Mouse (Mus musculus) embryonic facial prominence, embryonic 13.5 days (tissue): Measurements from ENCODE around the gene Islr. TPM values are rescaled to one million over a fixed set of nuclear protein-coding genes. Genes with fewer than 3 reads are reported as not detected.

Source experiments
- ATAC-seq: fragments of 200-750 bp; cut with Nextera tagmentation; 2 replicates; pipeline ENCODE4 v1.8.0; 2017; ENCODE audit warnings: low read depth; ENCODE audit not compliant: insufficient number of reproducible peaks, insufficient read depth, low FRiP score, low TSS enrichment
- H3K27ac ChIP-seq: fragments of 300-500 bp; sonication (generic); 2 replicates; pipeline ENCODE4 v1.5.1; 2015; ENCODE audit warnings: moderate library complexity, mild to moderate bottlenecking, inconsistent platforms
- H3K27me3 ChIP-seq: fragments of 300-500 bp; sonication (generic); 2 replicates; pipeline ENCODE4 v1.6.1; 2015; ENCODE audit warnings: mild to moderate bottlenecking, inconsistent platforms
- H3K36me3 ChIP-seq: fragments of 300-500 bp; sonication (generic); 2 replicates; pipeline ENCODE4 v1.6.1; 2015; ENCODE audit warnings: mild to moderate bottlenecking, inconsistent platforms
- H3K4me1 ChIP-seq: fragments of 300-500 bp; sonication (generic); 2 replicates; pipeline ENCODE4 v1.6.1; 2015; ENCODE audit warnings: inconsistent platforms
- H3K4me2 ChIP-seq: fragments of 300-500 bp; sonication (generic); 2 replicates; pipeline ENCODE4 v1.6.1; 2015; ENCODE audit warnings: moderate library complexity, mild to moderate bottlenecking, inconsistent platforms
- H3K4me3 ChIP-seq: fragments of 300-500 bp; sonication (generic); 2 replicates; pipeline ENCODE4 v1.5.1; 2015; ENCODE audit warnings: mild to moderate bottlenecking, inconsistent platforms
- H3K9ac ChIP-seq: fragments of 300-500 bp; sonication (generic); 2 replicates; pipeline ENCODE4 v1.6.1; 2015; ENCODE audit warnings: mild to moderate bottlenecking, inconsistent platforms
- H3K9me3 ChIP-seq: fragments of 300-500 bp; sonication (generic); 2 replicates; pipeline ENCODE4 v1.6.1; 2016; ENCODE audit warnings: inconsistent platforms
- WGBS: fragments of 180-500 bp; shearing (Covaris S2); methylation state at CpG from one replicate; pipeline ENCODE4 v1.1.7; 2015; ENCODE audit warnings: mixed read lengths; 5-methylcytosine and 5-hydroxymethylcytosine counted together
- polyA plus RNA-seq: library from polyadenylated mRNA; unstranded; fragments of >200 nt; fragmentation: Nextera tagmentation; extraction: Ambion mirVana; gene quantifications from 2 replicates; pipeline ENCODE4 v1.2.1, GENCODE M21; 2015

Islr gene
- polyA plus RNA-seq, 1 experiment from 2014 or later = 75.6 TPM

- no peak for ATAC-seq
- no peak overlapping the region for H3K4me3 ChIP-seq
- WGBS = 85% methylated on average over 5 of the region's 5 CpGs
- H3K36me3 ChIP-seq = peaks cover 13% of the 10 kb centered on the region; the same call in 1 of the 2 replicates
- no peaks in the 10 kb centered on the region for H3K9me3 ChIP-seq
- H3K27ac ChIP-seq = no peak overlapping the region; the same call in 1 of the 2 replicates
- H3K4me2 ChIP-seq = no peak overlapping the region
- H3K27me3 ChIP-seq = no peaks in the 10 kb centered on the region
- no peak overlapping the region for H3K9ac ChIP-seq
- H3K4me1 ChIP-seq = peaks cover 33% of the 10 kb centered on the region
Observed at GRCm38 (mm10) chr9:58242696-58243095, 38.6 kb upstream of the Islr start.

- H3K36me3 ChIP-seq = peaks cover 13% of the 10 kb centered on the region; the same call in 1 of the 2 replicates
- no peak overlapping the region for H3K4me2 ChIP-seq
- peaks cover 25% of the 10 kb centered on the region for H3K4me1 ChIP-seq
- no peaks in the 10 kb centered on the region for H3K27me3 ChIP-seq
- 46% methylated on average over 9 of the region's 9 CpGs for WGBS
- no peak overlapping the region; the same call in 1 of the 2 replicates for H3K27ac ChIP-seq
- no peak overlapping the region for H3K9ac ChIP-seq
- H3K9me3 ChIP-seq = no peaks in the 10 kb centered on the region
- no peak overlapping the region for H3K4me3 ChIP-seq
- no peak for ATAC-seq
Observed at GRCm38 (mm10) chr9:58241780-58242485, 37.8 kb upstream of the Islr start.

- Histone ChIP-seq H3K4me3 (no peak overlapping the region), H3K4me1 (peaks cover 9% of the 10 kb centered on the region), H3K36me3 (peaks cover 46% of the 10 kb centered on the region), H3K9ac (no peak overlapping the region), H3K4me2 (no peak overlapping the region), H3K9me3 (no peaks in the 10 kb centered on the region), H3K27ac (no peak overlapping the region), H3K27me3 (no peaks in the 10 kb centered on the region)
- 94% methylated on average over 28 of the region's 28 CpGs for WGBS
- ATAC-seq = no peak
Observed at GRCm38 (mm10) chr9:58234502-58235015, 30.5 kb upstream of the Islr start.

- Histone ChIP-seq H3K9ac (0 out of 2 replicates have a peak overlapping the region, but pooled peaks have one; percentile 2), H3K36me3 (peaks cover 68% of the 10 kb centered on the region), H3K27me3 (no peaks in the 10 kb centered on the region), H3K4me1 (peaks cover 9% of the 10 kb centered on the region), H3K27ac (peak overlapping the region; percentile 62; the same call in 1 of the 2 replicates), H3K9me3 (no peaks in the 10 kb centered on the region), H3K4me3 (no peak overlapping the region), H3K4me2 (no peak overlapping the region)
- WGBS = 46% methylated on average over 5 of the region's 5 CpGs
- no peak for ATAC-seq
Observed at GRCm38 (mm10) chr9:58232374-58232773, 28.3 kb upstream of the Islr start.

GRCm38 (mm10) chr9:58231746-58232145 is 27.6 kb upstream of the Islr start:
- peaks cover 71% of the 10 kb centered on the region for H3K36me3 ChIP-seq
- peaks cover 9% of the 10 kb centered on the region for H3K4me1 ChIP-seq
- H3K27ac ChIP-seq = peak overlapping the region; percentile 62; the same call in 1 of the 2 replicates
- no peaks in the 10 kb centered on the region for H3K9me3 ChIP-seq
- ATAC-seq = no peak
- no peaks in the 10 kb centered on the region for H3K27me3 ChIP-seq
- H3K4me3 ChIP-seq = no peak overlapping the region
- H3K9ac ChIP-seq = no peak overlapping the region
- WGBS = 34% methylated on average over 6 of the region's 6 CpGs
- H3K4me2 ChIP-seq = no peak overlapping the region

- WGBS = 94% methylated on average over 9 of the region's 9 CpGs
- H3K4me2 ChIP-seq = no peak overlapping the region
- H3K9me3 ChIP-seq = no peaks in the 10 kb centered on the region
- peaks cover 67% of the 10 kb centered on the region for H3K36me3 ChIP-seq
- no peak for ATAC-seq
- no peak overlapping the region for H3K27ac ChIP-seq
- no peak overlapping the region for H3K4me3 ChIP-seq
- no peaks in the 10 kb centered on the region for H3K27me3 ChIP-seq
- no peak overlapping the region for H3K9ac ChIP-seq
- H3K4me1 ChIP-seq = peaks cover 9% of the 10 kb centered on the region
Observed at GRCm38 (mm10) chr9:58228777-58229466, 24.8 kb upstream of the Islr start.

GRCm38 (mm10) chr9:58225915-58226913 is 22.1 kb upstream of the Islr start:
- H3K9ac ChIP-seq = no peak overlapping the region
- peaks cover 69% of the 10 kb centered on the region for H3K36me3 ChIP-seq
- ATAC-seq = no peak
- no peak overlapping the region for H3K4me2 ChIP-seq
- WGBS = 66% methylated on average over 9 of the region's 9 CpGs
- H3K27ac ChIP-seq = no peak overlapping the region
- no peaks in the 10 kb centered on the region for H3K4me1 ChIP-seq
- no peaks in the 10 kb centered on the region for H3K27me3 ChIP-seq
- H3K4me3 ChIP-seq = no peak overlapping the region
- H3K9me3 ChIP-seq = no peaks in the 10 kb centered on the region

- no peak overlapping the region for H3K27ac ChIP-seq
- WGBS = 90% methylated on average over 2 of the region's 2 CpGs
- peaks cover 64% of the 10 kb centered on the region for H3K36me3 ChIP-seq
- H3K27me3 ChIP-seq = no peaks in the 10 kb centered on the region
- H3K9me3 ChIP-seq = no peaks in the 10 kb centered on the region
- H3K9ac ChIP-seq = no peak overlapping the region
- H3K4me1 ChIP-seq = no peaks in the 10 kb centered on the region
- ATAC-seq = no peak
- no peak overlapping the region for H3K4me3 ChIP-seq
- H3K4me2 ChIP-seq = no peak overlapping the region
Observed at GRCm38 (mm10) chr9:58224356-58224755, 20.2 kb upstream of the Islr start.

- Histone ChIP-seq H3K27ac (0 out of 2 replicates have a peak overlapping the region, but pooled peaks have one; percentile 11), H3K4me2 (no peak overlapping the region), H3K4me1 (peaks cover 6% of the 10 kb centered on the region), H3K9ac (no peak overlapping the region), H3K27me3 (no peaks in the 10 kb centered on the region), H3K4me3 (no peak overlapping the region), H3K9me3 (no peaks in the 10 kb centered on the region), H3K36me3 (peaks cover 34% of the 10 kb centered on the region)
- WGBS = 66% methylated on average over 24 of the region's 24 CpGs
- ATAC-seq = no peak
Observed at GRCm38 (mm10) chr9:58220218-58220903, 16.3 kb upstream of the Islr start.

- no peak overlapping the region for H3K4me2 ChIP-seq
- no peak for ATAC-seq
Observed at GRCm38 (mm10) chr9:58218539-58218938, 14.4 kb upstream of the Islr start.

More at GRCm38 (mm10) chr9:58218539-58218938, 14.4 kb upstream of the Islr start:
- peaks cover 22% of the 10 kb centered on the region for H3K4me1 ChIP-seq
- no peak overlapping the region for H3K9ac ChIP-seq
- no peak overlapping the region for H3K27ac ChIP-seq
- 94% methylated on average over 3 of the region's 3 CpGs for WGBS
- peaks cover 33% of the 10 kb centered on the region for H3K36me3 ChIP-seq
- H3K9me3 ChIP-seq = no peaks in the 10 kb centered on the region
- no peaks in the 10 kb centered on the region for H3K27me3 ChIP-seq
- no peak overlapping the region for H3K4me3 ChIP-seq
